Mouse (Mus musculus): ENCODE results near the gene Adamts3. TPM values are rescaled to one million over a fixed set of nuclear protein-coding genes. Genes with fewer than 3 reads are reported as not detected.
A peak's percentile ranks its signal among the peaks of the same experiment; 100 is the strongest.

The Adamts3 gene
- 1 to 10 TPM in 1 of 2 experiments, under 1 TPM in 1; 0.24 to 1.5 TPM for polyA plus RNA-seq (2017; shearing (Covaris generic))

DNA sequence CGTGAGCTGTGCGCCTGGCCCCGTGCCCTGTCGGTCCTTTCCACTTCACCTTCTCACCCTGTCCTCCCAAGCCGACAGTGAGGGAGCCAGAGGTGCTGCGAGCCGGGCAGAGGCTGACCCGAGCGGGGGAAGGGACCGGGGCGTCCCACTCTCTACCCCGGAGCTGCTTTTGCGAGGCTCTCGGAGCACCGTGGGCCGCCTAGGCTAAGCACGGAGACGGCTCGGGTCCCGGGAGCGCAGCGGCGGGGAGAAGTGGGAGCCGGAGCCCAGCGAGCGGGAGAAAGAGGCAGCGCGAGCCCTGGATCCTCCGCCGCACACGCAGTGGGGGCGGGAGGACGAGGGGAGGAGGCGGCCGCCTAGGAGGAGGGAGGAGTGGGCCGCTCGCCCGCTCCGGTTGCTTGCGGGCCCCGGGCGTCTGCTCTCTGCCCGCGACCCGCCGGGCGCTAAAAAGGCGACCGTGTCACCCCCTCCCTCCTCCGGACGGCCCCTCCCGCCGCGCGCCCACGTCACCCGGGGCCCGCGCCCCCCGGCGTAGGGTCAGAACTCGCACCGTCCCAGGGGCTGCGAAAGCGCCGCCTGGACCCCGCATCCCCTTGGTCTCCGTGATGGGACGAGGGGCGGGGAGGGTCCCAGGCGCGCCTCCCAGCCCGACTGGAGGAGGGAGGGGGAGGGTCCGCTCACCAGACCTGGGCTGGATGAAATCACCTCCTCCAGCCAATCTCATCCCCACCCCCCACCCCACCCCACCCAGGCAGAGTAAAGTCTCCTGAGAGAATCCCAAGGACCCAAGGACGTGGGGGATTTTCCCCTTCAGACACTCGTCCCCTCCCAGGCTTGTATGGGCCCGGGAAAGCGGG, at the start of gene Adamts3:
Gene Adamts3 (minus strand): TSS at position 284 of the 857 bp plus-strand sequence.
- no peak for ATAC-seq

DNA sequence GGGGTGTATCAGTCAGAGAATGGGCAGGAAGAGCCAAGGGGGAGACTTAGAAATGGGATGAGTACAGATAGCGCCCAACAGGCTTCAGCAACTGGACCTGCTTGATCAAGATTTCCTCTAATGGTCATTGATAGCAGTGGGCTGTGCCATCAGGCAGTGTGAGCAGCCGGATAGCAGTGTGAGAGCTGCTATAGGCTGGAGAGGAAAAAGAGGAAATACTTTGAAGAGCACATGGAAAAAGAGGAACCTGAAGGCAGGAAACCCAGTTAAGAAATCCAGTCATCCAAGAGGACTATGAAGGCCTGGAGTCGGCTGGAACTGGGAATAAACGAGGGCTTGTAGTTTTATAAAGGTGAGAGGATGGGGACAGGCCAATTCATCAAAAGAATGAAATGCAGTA, 48.4 kb upstream of the Adamts3 start:
- no peak for ATAC-seq

DNA sequence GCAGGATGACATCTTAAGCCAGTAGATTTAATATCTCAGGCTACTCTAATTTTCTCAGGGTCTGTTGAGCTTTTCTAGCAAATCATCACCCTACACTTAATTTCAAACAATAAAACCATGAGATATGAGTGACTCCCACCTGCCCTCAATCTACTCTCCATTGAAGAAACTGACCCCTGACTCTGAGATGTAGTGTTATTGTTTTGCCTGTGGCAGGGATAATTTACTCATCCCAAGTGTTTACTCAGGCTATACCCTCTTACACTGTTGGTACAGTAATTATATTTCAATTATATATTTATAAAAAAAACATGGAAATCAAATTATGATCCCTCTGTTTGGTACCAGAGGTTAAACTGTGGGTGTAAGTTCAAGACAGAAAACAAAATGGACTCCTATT, 29.2 kb upstream of the Adamts3 start:
- ATAC-seq, result no peak

DNA sequence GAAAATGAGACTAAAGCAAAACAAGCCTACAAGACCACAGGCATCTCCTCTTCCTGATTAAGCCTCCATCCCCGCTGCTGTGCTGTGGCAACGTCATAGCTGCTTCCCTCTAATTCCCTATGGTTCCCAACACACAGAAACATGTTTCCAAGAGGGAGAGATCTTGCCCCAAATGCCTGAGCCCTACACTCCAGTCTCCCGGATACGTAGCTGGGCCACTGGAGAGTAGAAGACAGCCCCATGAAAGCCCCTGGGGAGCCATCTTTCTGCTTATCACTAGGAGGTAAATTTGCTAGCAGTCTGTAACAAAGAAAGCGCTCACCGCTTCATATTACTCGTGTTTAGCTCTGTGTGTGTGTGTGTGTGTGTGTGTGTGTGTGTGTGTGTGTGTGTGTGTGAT, 28.8 kb upstream of the Adamts3 start:
- ATAC-seq, result no peak

DNA sequence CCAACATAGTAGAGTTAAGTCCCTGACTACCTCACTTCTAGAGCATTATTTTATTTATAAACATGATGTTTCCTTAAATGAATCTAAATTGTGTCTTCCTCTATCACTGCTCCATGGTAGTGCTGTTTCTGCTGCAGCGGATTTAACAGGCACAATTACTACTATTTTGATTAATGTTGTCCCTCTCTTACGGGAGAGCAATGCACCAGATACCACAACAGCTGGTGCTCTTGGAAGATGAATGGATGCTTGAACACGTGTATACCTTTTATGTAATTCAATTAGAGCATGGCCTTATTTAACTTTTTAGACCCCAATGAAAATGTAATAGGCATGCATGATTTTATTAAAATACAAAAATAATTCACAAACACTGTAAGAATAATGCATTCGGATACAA, 28.4 kb upstream of the Adamts3 start:
- ATAC-seq, result no peak

DNA sequence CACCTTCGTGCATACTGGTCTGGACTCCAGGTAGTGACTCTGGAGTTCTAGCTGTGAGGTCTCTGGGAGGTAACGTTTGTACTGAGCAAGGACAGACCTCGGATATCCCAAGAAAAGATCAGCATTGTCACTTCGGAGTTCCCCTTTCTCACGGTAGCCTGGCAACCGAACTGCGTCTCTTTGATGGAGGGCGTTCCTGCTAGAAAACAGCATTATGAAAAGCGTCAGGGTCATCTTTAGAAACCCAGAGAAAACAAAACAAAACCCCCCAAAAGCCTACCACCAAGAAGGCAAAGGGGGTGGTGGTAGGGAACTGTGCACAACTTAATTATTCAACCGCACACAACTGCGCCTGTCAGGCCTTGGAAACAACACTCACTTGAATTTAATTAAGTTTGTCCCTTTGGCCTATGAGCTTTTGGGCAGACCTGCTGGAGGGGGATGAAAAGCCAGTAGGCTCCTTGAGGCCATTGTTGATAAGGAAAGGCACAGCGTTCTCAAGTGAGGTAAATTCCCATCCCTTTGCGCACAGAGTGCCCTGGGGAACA, 23.8 kb upstream of the Adamts3 start:
- no peak for ATAC-seq

DNA sequence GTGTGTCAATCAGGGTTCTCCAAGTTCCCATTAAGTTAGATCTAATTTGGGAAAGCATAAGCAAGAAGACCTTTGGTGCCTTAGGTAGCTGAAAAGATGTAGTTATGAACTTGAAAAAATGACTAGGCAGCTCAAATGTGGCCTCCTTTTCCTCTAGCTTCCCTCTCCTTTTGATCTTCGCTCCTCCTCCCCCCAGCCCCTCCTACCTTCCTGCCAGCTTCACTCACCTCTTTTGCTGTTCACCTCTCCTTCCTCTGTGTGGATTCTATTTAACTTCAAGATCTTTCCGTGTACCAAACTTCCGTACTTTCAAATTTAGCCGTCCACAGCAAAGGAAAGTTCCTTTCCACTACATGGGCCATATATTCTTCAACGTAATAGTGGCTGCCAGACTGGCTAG, 17.9 kb upstream of the Adamts3 start:
- ATAC-seq, result peak; percentile 54

DNA sequence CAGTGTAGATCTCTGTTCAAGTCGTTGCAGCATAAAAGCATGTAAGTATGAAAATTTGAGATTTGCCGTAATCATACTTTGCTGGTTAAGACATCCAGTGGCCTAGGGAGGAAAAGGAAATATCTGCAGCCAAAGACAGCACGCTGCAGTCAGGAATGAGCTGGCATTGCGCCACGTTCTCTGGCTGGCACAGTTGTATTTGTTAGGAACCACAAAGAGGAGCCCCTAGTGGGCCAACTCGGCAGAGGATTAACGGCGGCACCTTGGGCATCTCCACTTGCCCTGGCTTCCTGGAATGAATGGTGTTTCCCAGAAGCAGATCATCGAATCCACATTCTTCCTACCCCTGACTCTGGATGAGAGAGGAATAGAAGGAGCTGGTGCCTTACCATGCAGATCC, 14.4 kb upstream of the Adamts3 start:
- no peak for ATAC-seq

DNA sequence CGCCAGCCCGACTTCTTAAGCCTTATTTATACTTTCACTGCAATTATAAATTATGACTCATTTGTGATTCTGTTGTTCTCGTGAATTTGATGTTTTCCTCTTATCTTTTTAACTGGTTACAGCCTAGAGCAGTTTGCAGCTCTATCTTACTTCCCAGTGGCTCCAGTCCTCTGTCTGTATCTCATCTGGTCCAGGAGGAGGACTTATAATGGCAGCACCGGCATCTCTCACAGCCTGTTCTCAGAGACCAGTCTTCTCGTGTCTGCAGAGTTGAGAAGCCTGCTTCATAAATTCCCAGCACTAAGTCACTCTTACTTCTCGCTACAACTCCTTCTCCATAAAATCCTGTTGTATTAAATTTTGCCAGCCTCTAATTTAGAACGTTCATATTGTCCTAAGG, 12.4 kb upstream of the Adamts3 start:
- no peak for ATAC-seq

DNA sequence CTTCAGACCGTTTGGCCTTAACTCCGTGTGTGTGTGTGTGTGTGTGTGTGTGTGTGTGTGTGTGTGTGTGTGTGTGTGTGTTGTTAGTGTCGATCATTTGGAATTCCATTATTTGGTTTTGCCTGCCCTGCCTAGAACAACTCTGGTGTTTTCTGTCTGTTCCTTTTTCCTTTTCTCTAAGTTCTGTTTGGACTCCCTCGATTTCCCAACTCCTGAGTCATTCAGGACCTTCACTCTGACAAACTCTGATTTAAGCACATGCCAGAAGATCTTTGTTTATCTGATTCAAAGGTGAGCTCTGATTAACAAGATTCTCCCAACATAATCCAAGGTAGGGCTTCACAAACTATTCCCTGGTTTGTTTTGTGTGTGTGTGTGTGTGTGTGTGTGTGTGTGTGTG, 1.9 kb upstream of the Adamts3 start:
- no peak for ATAC-seq

DNA sequence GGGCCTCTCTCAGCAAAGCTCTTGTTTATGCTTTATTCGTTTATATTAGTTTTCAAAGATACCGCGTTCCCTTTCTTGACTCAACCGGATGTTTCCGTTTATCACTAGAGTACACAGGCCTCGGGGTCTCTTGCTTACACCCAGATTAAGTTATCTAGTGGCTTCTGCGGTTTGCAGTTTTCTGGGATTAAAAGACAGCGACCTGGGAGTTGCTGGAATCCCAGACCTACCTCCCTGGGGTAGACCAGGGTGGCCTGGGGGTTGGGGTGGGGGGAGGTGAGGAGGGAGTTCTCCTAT, 722 bp upstream of the Adamts3 start:
- no peak for ATAC-seq

DNA sequence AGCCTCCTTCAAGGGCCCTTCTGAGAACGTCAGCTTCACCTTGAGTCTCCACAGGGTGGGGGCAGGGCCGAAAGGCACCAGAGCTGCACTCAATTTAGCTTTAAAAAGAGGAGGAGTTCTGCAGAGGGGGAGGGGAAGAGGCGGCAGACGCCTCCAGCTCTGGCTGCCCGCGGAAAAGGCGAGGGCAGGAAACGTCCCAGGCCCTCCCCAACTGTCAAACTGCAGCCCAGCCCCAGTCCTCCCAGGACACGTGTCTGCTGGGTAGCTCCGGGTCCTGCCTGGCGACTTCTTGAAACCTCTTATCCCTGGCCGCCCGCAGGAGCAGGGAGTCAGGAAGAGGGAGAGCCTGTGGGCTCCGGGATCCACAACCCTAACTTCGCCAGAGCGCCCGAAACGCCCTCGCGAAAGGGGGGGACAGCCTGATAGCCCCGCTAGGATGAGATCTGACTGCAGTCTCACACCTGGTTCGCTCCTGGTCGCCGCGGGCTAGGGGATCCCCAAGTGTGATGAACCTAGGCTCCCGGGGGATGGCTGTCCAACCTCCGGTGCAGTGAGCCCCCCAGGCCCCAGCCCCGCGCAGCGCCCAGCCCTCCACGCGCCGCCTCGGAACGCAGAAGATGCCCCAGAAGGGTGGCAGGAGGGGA, 921 bp downstream of the Adamts3 start:
- ATAC-seq, result peak; percentile 56

DNA sequence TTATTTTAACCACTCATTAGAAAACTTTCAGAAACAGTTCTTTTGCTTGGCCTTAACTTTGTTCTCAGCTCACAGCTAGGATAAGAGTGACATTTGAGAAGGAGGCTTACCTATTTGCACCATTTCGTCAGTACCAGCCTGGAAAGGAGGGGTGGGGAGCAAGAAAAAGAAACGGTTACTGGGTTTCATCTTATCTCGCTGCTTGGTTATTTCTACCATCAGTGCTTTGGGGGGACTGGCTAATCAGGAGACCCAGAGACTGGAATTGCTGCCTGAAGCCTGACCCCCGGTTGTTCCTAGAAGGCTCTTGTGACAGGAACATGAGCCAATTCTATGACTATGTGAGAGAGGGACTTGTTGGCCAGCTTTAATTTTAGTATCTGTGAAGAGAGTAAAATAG, 1.7 kb downstream of the Adamts3 start:
- ATAC-seq, result no peak

DNA sequence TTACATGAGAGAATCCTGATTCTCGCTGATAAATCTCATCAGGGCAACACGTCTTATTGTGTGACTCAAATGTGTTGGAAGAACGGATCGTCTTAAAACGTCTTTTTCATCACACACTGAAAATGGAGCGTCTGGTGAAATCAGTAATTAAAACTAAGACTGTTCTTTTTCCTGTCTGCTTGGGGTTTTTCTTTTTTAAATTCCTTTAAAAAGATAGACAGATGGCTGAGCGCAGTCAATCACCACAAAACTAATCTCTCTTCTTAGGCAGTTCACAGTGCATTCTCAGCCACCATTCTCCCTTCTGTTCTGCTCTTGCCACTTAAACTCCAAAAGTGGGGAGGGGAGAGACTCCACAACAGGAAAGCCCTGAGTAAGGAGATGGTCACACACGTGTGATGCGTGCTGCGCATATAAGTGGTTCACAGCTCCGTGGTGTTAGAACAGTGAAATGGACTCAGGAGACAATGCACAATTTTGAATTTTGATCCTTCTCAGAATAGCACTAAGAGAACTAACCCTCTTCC, 4.2 kb downstream of the Adamts3 start:
- ATAC-seq, result no peak

DNA sequence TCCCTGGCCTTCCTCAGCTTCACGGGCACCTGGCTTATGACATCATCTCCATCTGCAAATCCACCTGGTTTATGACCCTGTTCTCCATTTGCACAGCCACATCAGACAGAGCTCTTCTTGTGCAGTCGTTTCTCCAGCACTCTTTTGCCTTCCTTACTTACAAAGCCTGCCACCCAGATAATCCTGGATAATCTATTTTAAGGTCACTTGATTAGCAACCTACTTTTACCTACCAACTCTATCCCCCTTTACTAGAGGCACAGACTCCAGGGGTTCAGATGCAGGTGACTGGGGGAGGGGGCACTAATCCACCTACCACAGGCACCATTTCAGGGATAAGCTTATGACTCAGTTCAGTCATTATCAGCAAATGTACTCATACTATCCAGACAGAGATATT, 10.5 kb downstream of the Adamts3 start:
- ATAC-seq, result no peak

DNA sequence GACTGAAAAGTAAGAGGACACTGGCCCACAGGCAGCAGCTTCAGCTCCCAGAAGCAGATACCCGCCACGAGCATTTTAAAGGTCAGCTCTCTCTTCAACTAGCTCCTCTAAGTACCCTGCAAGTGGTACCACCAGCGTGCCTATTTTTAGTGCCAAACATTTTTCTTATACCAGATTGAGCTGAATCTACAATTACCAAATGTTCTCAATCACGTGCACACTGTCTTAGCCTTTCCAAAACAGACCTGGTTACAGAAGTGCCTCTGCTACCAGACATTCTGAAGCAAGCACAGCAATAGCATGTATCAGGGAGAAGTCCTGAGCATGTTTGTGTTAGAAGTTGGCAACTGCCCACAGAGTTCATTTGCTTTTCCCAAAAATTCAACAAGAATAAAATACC, 23.5 kb downstream of the Adamts3 start:
- no peak for ATAC-seq

DNA sequence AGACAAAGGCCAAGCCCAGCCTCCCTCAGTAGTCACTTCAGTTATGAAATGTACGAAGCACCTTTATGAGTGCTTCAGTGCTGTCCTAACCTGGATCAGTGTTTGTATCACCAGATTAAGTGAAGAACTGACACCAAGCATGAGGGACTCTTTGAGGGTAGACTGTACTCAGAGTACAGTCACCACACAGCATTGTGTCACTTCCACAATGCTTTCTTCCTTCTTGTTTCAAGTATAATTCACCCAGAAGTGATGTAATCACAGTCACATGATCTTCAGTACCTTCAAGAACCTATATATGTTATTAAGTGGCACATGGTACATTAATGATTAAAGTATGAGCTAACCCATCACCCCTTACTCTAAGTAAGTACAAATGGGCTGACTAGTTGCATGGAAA, 24.3 kb downstream of the Adamts3 start:
- ATAC-seq, result no peak

DNA sequence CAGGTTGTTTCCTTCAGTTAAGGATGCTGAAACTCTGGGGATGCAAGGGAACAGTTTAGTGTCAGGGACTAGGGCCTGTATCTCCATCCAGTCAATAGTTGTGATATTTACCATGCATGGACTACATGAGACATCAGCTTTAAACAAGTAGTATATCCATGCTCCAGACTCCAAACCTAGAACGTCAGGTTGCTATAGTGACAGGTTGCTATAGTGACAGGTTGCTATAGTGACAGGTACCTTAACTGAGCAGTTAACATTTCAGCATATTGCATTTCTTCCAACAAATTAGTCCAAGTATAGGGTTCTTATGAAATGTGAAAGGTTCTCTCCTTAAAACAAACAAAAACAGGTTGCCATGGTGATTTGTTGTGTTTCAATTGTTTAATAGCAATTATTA, 36.6 kb downstream of the Adamts3 start:
- ATAC-seq, result no peak

DNA sequence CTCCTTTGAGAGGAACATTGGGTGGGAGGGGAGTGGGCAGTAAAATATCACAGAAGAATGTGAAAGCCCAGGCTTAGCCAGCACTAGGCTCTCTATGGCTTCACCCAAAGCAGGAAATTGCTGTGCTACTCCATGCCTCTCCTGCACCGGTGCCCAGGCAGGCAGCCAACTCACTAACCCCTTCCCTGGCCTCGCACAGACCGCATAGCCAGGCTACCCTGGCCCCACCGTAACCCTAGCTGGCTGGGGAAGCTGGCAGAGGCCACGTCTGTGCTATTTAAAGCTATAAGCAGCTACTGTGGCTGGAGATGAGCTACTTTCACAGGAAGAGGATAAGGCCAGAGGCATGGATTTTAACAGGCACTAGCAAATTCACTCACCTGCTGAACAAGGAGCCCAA, 38.8 kb downstream of the Adamts3 start:
- no peak for ATAC-seq

DNA sequence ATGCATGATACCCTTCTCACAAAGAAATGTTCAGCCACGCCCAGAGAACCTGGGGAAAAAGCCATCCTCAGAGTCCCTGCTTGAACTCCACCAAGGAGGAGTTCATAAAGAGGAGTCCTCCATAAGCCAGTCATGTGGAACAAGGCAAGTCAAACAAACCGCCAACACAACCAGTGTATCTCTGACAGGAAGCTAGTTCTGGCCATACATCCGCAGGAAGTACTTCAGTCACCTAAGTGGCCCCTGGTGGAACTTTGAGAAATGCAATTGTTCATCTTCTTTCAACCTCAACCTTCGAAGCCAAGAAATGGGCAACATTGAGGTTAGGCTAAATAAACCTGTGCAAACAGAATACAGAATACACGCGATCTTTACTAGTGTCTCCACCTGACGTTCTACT, 39.7 kb downstream of the Adamts3 start:
- no peak for ATAC-seq

DNA sequence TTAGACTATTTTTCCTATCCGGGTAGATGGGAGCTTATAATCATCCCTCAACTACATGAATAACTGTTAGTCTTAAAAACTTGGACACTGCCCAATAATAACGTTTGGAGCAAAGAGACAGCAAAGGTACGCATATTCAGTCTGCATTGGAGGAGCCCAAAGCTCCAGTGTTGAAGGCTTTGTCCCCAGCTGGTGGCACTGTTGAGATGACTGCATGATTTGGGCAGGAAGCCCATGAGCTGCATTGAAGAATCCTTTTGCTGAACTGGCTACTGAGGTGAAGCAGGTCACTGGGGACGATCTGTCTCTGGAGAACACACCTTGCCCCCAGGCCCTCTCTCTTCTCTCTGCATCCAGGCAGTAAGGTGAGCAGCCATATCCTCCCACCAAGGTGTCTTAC, 43.5 kb downstream of the Adamts3 start:
- ATAC-seq, result no peak

DNA sequence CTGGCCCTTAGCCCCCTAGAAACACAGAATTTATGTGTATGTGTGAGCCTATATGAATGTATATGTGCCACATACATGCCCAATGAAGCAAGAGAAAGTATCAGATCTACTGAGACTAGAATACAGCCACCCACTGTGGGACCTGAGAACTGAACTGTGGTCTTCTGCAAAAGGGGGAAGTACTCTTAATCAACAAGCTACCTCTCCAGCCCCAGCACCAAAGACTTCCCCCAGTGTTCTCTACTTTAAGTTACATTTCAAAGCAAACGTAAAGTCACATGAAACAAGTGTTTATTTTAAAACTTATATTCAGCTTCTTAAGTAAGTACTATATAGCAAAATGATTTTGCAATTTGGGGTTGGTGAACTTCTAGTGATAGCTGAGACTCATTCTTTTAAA, 62.0 kb downstream of the Adamts3 start:
- no peak for ATAC-seq

DNA sequence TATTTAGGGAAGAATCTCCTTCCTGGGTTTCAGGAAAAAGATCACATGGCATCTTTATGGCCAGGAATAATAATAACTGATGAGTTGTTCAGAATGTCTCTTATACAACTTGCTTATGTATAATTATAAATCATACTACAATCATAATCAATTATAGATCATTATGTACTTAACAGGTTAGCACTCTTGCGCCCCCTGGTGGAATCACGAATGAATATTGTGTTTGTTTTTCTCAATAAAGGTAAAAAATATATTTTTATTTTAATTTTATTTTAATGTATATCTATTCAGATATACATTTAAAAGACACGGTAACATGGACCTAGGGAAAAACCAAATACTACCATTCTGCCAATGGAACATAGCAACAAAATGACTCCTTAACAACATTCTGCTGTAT, 63.6 kb downstream of the Adamts3 start:
- ATAC-seq, result no peak

DNA sequence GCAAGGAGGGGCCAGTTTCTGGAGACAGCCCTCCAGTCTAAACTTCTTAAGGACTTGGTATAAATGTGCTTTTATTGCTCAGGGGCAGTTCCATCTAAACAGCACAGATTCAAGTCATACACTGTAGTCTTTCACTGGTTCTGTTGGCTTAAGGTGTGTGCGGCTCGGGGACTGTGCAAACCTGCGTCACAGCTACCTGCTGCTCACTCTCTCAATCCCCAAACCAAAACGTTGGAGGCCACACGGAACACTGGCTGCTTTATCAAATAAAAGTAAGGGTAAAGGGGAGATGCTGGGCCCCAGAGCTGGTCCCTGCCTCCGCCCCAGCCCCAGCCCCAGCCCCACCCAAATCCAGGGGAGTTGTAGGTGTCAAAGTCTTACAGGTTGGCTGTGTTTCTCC, 66.5 kb downstream of the Adamts3 start:
- ATAC-seq, result no peak

All from activated CD4-positive, CD25-positive, alpha-beta regulatory T cell, adult 4 months (primary cell).